Comparison of ENCODE assay signal across 8 mouse cellular contexts in genomic region chr6:72714726-72715125, GRCm38 (mm10).
DNase-seq lines count a peak whose midpoint lies in the region; ATAC-seq lines count a peak whose summit lies in the region.

No protein-coding gene starts in this region.

- no peak overlapping the region for H3K4me3 ChIP-seq in forebrain, embryonic 14.5 days (ENCODE audit: low read depth, low read length)
- no peak overlapping the region for H3K4me3 ChIP-seq in forebrain, embryonic 16.5 days (replicated peaks; ENCODE audit: low read length)

- H3K9ac ChIP-seq in forebrain, embryonic 14.5 days (ENCODE audit: low read length), result no peak overlapping the region
- H3K9ac ChIP-seq in forebrain, embryonic 16.5 days (replicated peaks; ENCODE audit: low read depth, low read length), result no peak overlapping the region

- intact Hi-C loops in heart, postnatal 14 days (cut with DNase I), result loop anchor here (2.0 kb wide), 1 partner anchor 74 kb away; the partner anchor contains the start of gene Tcf7l1
- intact Hi-C loops in left cerebral cortex, postnatal 25 days (cut with DNase I), result no loop called here

- WGBS in forebrain, embryonic 14.5 days, result 37% methylated on average over 4 of the region's 4 CpGs
- WGBS in forebrain, embryonic 16.5 days, result 26% methylated on average over 4 of the region's 4 CpGs

- DNase-seq in forebrain, embryonic 14.5 days (ENCODE audit: low spot score), result peak; percentile 33
- DNase-seq in Muller cell, postnatal 12 days (ENCODE audit: inconsistent ontology term), result peak; percentile 35
- DNase-seq in heart, postnatal 14 days, result peak; percentile 45 to 56
- DNase-seq in left cerebral cortex, postnatal 25 days (ENCODE audit: low spot score in 2 of 2), result peak; percentile 29 to 71
- no peak for DNase-seq in spleen, postnatal 36 days (ENCODE audit: low spot score in 2 of 2)
- DNase-seq in T-cell, adult 2 months (ENCODE audit: low spot score), result no peak

- ATAC-seq in forebrain, embryonic 14.5 days, result no peak
- ATAC-seq in forebrain, embryonic 16.5 days, result no peak
- ATAC-seq in activated CD4-positive, CD25-positive, alpha-beta regulatory T cell, adult 4 months, result no peak

- H3K27ac ChIP-seq in forebrain, embryonic 14.5 days (ENCODE audit: low read depth, low read length), result no peak overlapping the region
- no peak overlapping the region for H3K27ac ChIP-seq in forebrain, embryonic 16.5 days (ENCODE audit: low read length)

- H3K9me3 ChIP-seq in forebrain, embryonic 14.5 days (replicated peaks; ENCODE audit: control insufficient read depth, low read length), result no peaks in the 10 kb centered on the region
- no peaks in the 10 kb centered on the region for H3K9me3 ChIP-seq in forebrain, embryonic 16.5 days (ENCODE audit: control insufficient read depth, low read length)

- H3K36me3 ChIP-seq in forebrain, embryonic 14.5 days (ENCODE audit: control insufficient read depth, insufficient read depth, low read length), result no peaks in the 10 kb centered on the region
- H3K36me3 ChIP-seq in forebrain, embryonic 16.5 days (ENCODE audit: control insufficient read depth, insufficient read depth), result no peaks in the 10 kb centered on the region

- H3K4me2 ChIP-seq in forebrain, embryonic 14.5 days (ENCODE audit: low read length), result no peak overlapping the region
- H3K4me2 ChIP-seq in forebrain, embryonic 16.5 days (ENCODE audit: low read length), result no peak overlapping the region

- peaks cover 29% of the 10 kb centered on the region for H3K4me1 ChIP-seq in forebrain, embryonic 14.5 days (ENCODE audit: control insufficient read depth, insufficient read depth, low read length)
- peaks cover 29% of the 10 kb centered on the region for H3K4me1 ChIP-seq in forebrain, embryonic 16.5 days (replicated peaks; ENCODE audit: control insufficient read depth, insufficient read depth, low read length)

- H3K27me3 ChIP-seq in forebrain, embryonic 14.5 days (replicated peaks; ENCODE audit: control insufficient read depth, insufficient read depth, low read length), result no peaks in the 10 kb centered on the region
- H3K27me3 ChIP-seq in forebrain, embryonic 16.5 days (replicated peaks; ENCODE audit: control insufficient read depth, insufficient read depth, low read length), result no peaks in the 10 kb centered on the region

Comparison
In these comparisons a context has a peak if more than half of its experiments do, and no peak if none do; other contexts are left out.
1. DNase-seq: peak in forebrain, embryonic 14.5 days (single experiment), Muller cell, postnatal 12 days (single experiment), heart, postnatal 14 days (2 of 2) and left cerebral cortex, postnatal 25 days (2 of 2); none in spleen, postnatal 36 days (0 of 2) and T-cell, adult 2 months (single experiment).